Mouse (Mus musculus) CH12.LX (cell line): Measurements from ENCODE around the gene Gm37240. TPM values are rescaled to one million over a fixed set of nuclear protein-coding genes. Genes with fewer than 3 reads are reported as not detected.

Experiments
- DNase-seq: peaks from one replicate; pipeline ENCODE4 v3.0.0-alpha.2; 2013; ENCODE audit errors: extremely low read depth
- H3K27ac ChIP-seq: 2 replicates; pipeline ENCODE4 v1.5.1; 2012; ENCODE audit warnings: low read depth, mild to moderate bottlenecking, control low read depth, moderate library complexity; ENCODE audit not compliant: insufficient read depth
- H3K27me3 ChIP-seq: replicated peaks from 2 replicates; pipeline ENCODE3; 2012; ENCODE audit warnings: inconsistent platforms
- H3K36me3 ChIP-seq, 2 experiments: replicated peaks in 1 of 2; 2 replicates each; pipeline versions ENCODE3 to v1.6.1; 2012; ENCODE audit warnings: inconsistent platforms in 1 of 2, low read length in 1 of 2, mild to moderate bottlenecking in 1 of 2, mixed read lengths in 1 of 2, moderate library complexity in 1 of 2; ENCODE audit not compliant: control insufficient read depth in 1 of 2, insufficient read depth in 1 of 2
- H3K4me1 ChIP-seq, 2 experiments: 2 replicates each; pipeline ENCODE4 v1.6.1; 2012; ENCODE audit warnings: inconsistent platforms in 1 of 2, moderate library complexity in 1 of 2; ENCODE audit not compliant: insufficient read depth in 2 of 2, control insufficient read depth in 1 of 2
- H3K4me2 ChIP-seq: 2 replicates; pipeline ENCODE4 v1.6.1; 2012; ENCODE audit warnings: low read depth, mild to moderate bottlenecking, control low read depth; ENCODE audit not compliant: poor library complexity, insufficient read depth, severe bottlenecking
- H3K4me3 ChIP-seq, 3 experiments: fragments of 150-350 bp in 1 of 3; sonication (generic) in 1 of 3; replicated peaks in 1 of 3; 2 replicates each; pipeline versions ENCODE3 to v1.5.1; 2011 to 2012; ENCODE audit warnings: low read depth in 2 of 3, low read length in 2 of 3, mild to moderate bottlenecking in 2 of 3, moderate library complexity in 2 of 3, control low read depth in 1 of 3, improper control_type of control experiment in 1 of 3, inconsistent platforms in 1 of 3, mixed read lengths in 1 of 3; ENCODE audit not compliant: poor library complexity in 1 of 3
- H3K79me2 ChIP-seq: replicated peaks from 2 replicates; pipeline ENCODE4 v1.6.1; 2012; ENCODE audit warnings: mild to moderate bottlenecking, moderate library complexity; ENCODE audit not compliant: control insufficient read depth, poor library complexity, insufficient read depth, severe bottlenecking; ENCODE audit errors: extremely low read depth
- H3K9ac ChIP-seq: 2 replicates; pipeline ENCODE4 v1.6.1; 2012; ENCODE audit warnings: low read depth, mild to moderate bottlenecking, control low read depth, moderate library complexity; ENCODE audit not compliant: insufficient read depth
- H3K9me3 ChIP-seq: replicated peaks from 2 replicates; pipeline ENCODE3; 2012; ENCODE audit warnings: low read length, inconsistent platforms, mixed read lengths
- BHLHE40 ChIP-seq: IDR thresholded peaks from 2 replicates; pipeline ENCODE4 v1.6.1; 2011; ENCODE audit warnings: mild to moderate bottlenecking, low read depth, low read length, improper control_type of control experiment
- CHD1 ChIP-seq: IDR thresholded peaks from 2 replicates; pipeline ENCODE4 v1.6.1; 2012; ENCODE audit warnings: low read depth, low read length, improper control_type of control experiment, inconsistent platforms
- CHD2 ChIP-seq: IDR thresholded peaks from 2 replicates; pipeline ENCODE4 v1.6.1; 2011; ENCODE audit warnings: low read length, improper control_type of control experiment
- ETS1 ChIP-seq: conservative IDR thresholded peaks from 2 replicates; pipeline ENCODE4 v1.6.1; 2012; ENCODE audit warnings: low read depth, mild to moderate bottlenecking, inconsistent platforms, low read length, improper control_type of control experiment, moderate library complexity
- GABPA ChIP-seq: IDR thresholded peaks from 2 replicates; pipeline ENCODE4 v1.6.1; 2012; ENCODE audit warnings: low read depth, low read length, improper control_type of control experiment, inconsistent platforms; ENCODE audit not compliant: insufficient replicate concordance
- IRF4 ChIP-seq: IDR thresholded peaks from 2 replicates; pipeline ENCODE4 v1.6.1; 2014; ENCODE audit warnings: low read depth, mild to moderate bottlenecking, inconsistent platforms, low read length, improper control_type of control experiment
- MXI1 ChIP-seq: IDR thresholded peaks from 2 replicates; pipeline ENCODE4 v1.6.1; 2011; ENCODE audit warnings: mild to moderate bottlenecking, low read depth, low read length, improper control_type of control experiment
- MYC ChIP-seq: IDR thresholded peaks from 2 replicates; pipeline ENCODE4 v1.6.1; 2011; ENCODE audit warnings: low read depth, mild to moderate bottlenecking, improper control_type of control experiment, low read length
- NELFE ChIP-seq: IDR thresholded peaks from 2 replicates; pipeline ENCODE4 v1.6.1; 2011; ENCODE audit warnings: low read depth, low read length, improper control_type of control experiment
- PAX5 ChIP-seq: IDR thresholded peaks from 2 replicates; pipeline ENCODE4 v1.6.1; 2012; ENCODE audit warnings: low read length, inconsistent platforms, mixed read lengths
- POLR2A ChIP-seq: IDR thresholded peaks from 2 replicates; pipeline ENCODE4 v1.6.1; 2011; ENCODE audit warnings: low read depth, mild to moderate bottlenecking, improper control_type of control experiment, low read length
- SMC3 ChIP-seq: IDR thresholded peaks from 2 replicates; pipeline ENCODE4 v1.6.1; 2011; ENCODE audit warnings: low read depth, low read length, improper control_type of control experiment
- TCF12 ChIP-seq: IDR thresholded peaks from 2 replicates; pipeline ENCODE4 v1.6.1; 2014; ENCODE audit warnings: low read depth, mild to moderate bottlenecking, inconsistent platforms, low read length, improper control_type of control experiment
- UBTF ChIP-seq: IDR thresholded peaks from 2 replicates; pipeline ENCODE4 v1.6.1; 2012; ENCODE audit warnings: low read depth, mild to moderate bottlenecking, inconsistent platforms, low read length, improper control_type of control experiment, moderate library complexity
- ZC3H11A ChIP-seq: IDR thresholded peaks from 2 replicates; pipeline ENCODE4 v1.6.1; 2012; ENCODE audit warnings: low read depth, mild to moderate bottlenecking, inconsistent platforms, low read length, improper control_type of control experiment
- ZKSCAN1 ChIP-seq: IDR thresholded peaks from 2 replicates; pipeline ENCODE4 v1.6.1; 2012; ENCODE audit warnings: low read depth, inconsistent platforms, low read length, improper control_type of control experiment, borderline replicate concordance
- dilution Hi-C: fragments of 300-500 bp; cut with MboI; formaldehyde crosslinking; loops from 2 replicates; pipeline ENCODE4 v1.14.3; 2020; ENCODE audit warnings: low sequenced_read_pairs; ENCODE audit not compliant: extremely low pct_unique_long_range_greater_than_20kb, extremely low pct_ligation_motif_present
- in situ Hi-C: fragments of 300-500 bp; cut with MboI; formaldehyde crosslinking; loops from 3 replicates; pipeline ENCODE4 v1.14.3; 2019; ENCODE audit warnings: low sequenced_read_pairs, low pct_ligation_motif_present, low pct_unique_long_range_greater_than_20kb, mixed read lengths
- polyA plus RNA-seq: library from polyadenylated mRNA; unstranded; fragments of >175 nt; gene quantifications from 2 replicates; pipeline ENCODE4 v1.2.1, GENCODE M21; 2012; ENCODE audit warnings: low read depth; ENCODE audit not compliant: insufficient read length
- total RNA-seq, 2 experiments: library from RNA; depleted of rRNA; stranded (reverse); fragments of 300-350 nt in 1 of 2; fragments of >200 nt in 1 of 2; gene quantifications; 2 replicates each; pipeline ENCODE4 v1.2.3; 2012 to 2014

The Gm37240 gene
- total and polyA plus RNA-seq, 3 experiments = 0.08 to 0.19 (median 0.14) TPM

- Histone ChIP-seq H3K79me2 (no peaks in the 10 kb centered on the region), H3K4me2 (no peak overlapping the region), H3K4me3 (no peak overlapping the region), H3K4me1 (peaks cover 4 to 5% of the 10 kb centered on the region in 2 experiments; a peak in 2 of 4 replicates), H3K9ac (no peak overlapping the region), H3K27ac (no peak overlapping the region), H3K36me3 (no peaks in the 10 kb centered on the region), H3K27me3 (peaks cover 20% of the 10 kb centered on the region), H3K9me3 (peaks cover 7% of the 10 kb centered on the region)
- dilution Hi-C loops = no loop called here
- in situ Hi-C loops = no loop called here
- DNase-seq = no peak
- no peak for TF ChIP-seq IRF4
- TF ChIP-seq GABPA = no peak
- TF ChIP-seq CHD2 = no peak
These were observed 1409.8 kb downstream of the Gm37240 start for GRCm38 (mm10) chr3:84477498-84477897.

GRCm38 (mm10) chr3:84474981-84475775 is 1412.1 kb downstream of the Gm37240 start:
- H3K36me3 ChIP-seq = no peaks in the 10 kb centered on the region
- no peak overlapping the region for H3K9ac ChIP-seq
- peaks cover 7% of the 10 kb centered on the region for H3K9me3 ChIP-seq
- peaks cover 15% of the 10 kb centered on the region for H3K27me3 ChIP-seq
- no peak for TF ChIP-seq UBTF
- no peak for TF ChIP-seq MXI1
- TF ChIP-seq GABPA = no peak
- no peak for TF ChIP-seq SMC3
- no peak for TF ChIP-seq CHD2
- no peak for TF ChIP-seq POLR2A
- TF ChIP-seq BHLHE40 = no peak
- no peak for TF ChIP-seq ZKSCAN1
- TF ChIP-seq PAX5 = no peak
- TF ChIP-seq ZC3H11A = no peak
- TF ChIP-seq NELFE = no peak
- no peak for TF ChIP-seq MYC
- no peak for TF ChIP-seq CHD1
- TF ChIP-seq TCF12 = no peak
- no peak for TF ChIP-seq ETS1
- TF ChIP-seq, all 38 proteins: peak for 0
- in situ Hi-C loops = no loop called here
- dilution Hi-C loops = no loop called here
- Histone ChIP-seq H3K4me2 (no peak overlapping the region), H3K4me3 (no peak overlapping the region), H3K4me1 (peaks cover 0 to 4% of the 10 kb centered on the region in 2 experiments; a peak in 1 of 4 replicates), H3K27ac (no peak overlapping the region), H3K79me2 (no peaks in the 10 kb centered on the region)
- no peak for DNase-seq
